Mouse (Mus musculus): ENCODE results near the gene Ogdhl.
"Not testable (repeated sequence)": the region's sequence is repeated elsewhere in the genome, so short reads cannot be mapped to it uniquely, and the experiment has no call there.

Ogdhl gene

DNA sequence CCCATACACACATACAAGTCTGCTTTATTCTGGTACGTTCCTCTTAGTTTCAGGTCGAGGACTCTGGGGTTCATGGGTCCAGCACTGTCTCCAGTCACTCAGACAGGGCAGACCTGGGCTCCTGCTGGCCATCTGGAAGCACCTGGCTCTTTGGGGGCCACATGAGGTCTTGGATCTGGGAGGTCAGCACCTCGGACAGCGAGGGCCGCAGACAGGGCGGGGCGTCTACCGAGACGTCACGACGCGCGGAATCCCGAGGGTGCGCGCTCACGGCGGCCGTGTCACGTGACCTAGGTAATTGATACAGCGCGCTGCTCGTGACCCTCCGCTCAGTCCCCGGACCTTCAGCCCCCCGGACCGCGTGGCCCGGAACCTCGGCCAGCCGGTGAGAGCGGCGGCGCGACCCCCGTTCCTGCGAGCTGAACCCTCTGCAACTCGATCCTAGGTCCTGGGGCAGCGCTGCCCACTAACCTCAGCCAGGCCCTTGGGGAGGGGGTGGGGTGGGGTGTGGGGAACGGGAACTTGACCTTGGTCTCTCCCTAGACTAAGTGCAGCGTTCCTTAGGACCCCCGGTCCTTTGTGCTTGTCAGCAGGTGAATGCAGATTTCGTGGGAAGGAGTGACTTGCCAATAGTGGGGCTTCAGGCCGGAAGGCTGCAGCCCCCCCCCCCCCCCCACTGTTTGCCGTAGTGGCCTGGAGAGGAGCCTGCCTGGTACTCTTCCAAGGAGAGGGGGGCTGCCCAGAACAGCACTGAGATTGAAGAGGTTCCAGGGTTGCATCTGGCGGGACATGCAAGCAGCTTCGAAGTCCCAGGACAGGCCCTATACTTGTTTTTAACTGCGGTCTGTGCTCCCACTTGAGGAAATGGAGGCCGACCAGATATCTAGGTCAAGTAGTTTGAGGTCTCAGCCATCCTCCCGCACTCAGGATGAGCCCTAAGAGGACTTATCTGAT lies at the start of gene Ogdhl:
Gene Ogdhl, plus strand, starts transcription at position 288 of the 954 bp plus-strand sequence.
- DNase-seq (ENCODE audit: low spot score), result peak; percentile 78

DNA sequence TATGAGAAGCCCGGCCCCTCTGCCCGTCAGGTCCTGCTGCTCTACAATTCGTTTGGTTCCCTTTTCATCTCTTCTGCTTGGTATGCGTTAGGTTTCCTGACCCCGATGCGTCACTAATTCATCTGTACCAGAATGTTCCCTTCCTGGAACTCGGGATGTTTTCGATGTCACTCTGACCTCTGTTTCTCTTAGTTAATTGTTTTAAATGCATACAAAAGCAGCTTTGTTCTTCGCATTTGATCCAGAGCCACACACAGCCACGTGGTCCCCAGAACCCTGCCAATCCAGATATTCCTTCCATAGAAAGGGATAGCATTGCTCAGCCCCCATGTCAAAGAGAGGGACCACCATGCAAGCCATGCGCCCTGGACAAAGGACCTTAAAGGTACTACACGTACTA lies 20.2 kb upstream of the Ogdhl start:
- peak; percentile 73 for DNase-seq (ENCODE audit: low spot score)

DNA sequence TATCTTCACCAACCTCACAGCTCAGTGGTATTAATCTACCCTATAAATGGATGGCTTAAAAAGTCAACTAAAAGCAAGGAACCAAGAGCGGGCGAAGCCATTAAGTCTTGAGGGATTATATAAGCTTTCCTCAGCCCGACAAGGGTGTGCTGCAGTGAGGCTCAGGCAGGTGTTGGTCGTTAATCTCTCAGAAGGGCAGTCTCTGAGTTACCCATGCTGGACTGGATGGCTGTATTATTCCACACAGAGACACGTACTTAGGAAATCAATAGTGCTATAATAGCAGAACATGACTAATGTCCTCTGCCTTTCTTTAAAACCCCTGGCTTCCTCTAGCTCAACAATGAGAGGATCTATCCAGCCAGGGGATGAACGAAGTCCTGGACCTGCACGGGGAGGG lies 19.4 kb upstream of the Ogdhl start:
- no peak for DNase-seq (ENCODE audit: low spot score)

DNA sequence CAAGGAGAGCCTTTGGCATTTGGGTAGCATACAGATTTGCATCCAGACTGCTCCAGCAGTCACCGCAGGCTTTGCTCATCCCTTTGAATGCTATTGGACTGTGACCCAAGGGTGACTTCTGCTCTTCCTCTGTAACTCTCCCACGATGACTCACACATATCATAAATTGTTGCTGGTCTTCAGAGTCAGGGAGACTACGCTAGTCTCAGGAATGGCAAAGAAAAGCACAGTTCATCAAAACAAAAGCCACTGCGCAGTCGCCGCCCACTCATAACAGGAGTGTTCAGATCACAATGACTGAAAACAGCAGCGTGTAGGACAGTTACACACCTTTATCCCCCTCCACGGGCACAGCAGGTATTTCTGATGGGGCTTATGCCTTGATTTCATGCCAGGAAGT lies 16.9 kb upstream of the Ogdhl start:
- no peak for DNase-seq (ENCODE audit: low spot score)

DNA sequence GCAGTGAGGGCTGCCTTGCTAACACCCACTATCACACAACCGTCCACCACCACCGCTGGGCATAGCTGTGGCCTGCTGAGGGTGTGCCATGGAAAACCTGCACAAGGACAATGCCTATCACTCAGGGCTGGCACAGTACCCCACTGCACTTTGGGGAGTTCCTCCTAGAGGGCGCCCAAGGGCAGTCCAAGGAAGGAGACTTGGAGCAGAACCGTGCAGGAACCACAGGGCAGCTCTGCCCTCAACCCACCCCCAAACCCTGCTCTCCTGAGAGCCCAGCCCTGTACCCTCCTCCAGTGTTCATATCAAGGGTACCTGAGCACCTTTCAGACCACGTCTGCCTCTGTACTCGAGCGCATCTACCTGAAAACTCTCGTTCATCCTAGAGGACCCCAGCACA lies 11.9 kb upstream of the Ogdhl start:
- DNase-seq (ENCODE audit: low spot score), result peak; percentile 81

DNA sequence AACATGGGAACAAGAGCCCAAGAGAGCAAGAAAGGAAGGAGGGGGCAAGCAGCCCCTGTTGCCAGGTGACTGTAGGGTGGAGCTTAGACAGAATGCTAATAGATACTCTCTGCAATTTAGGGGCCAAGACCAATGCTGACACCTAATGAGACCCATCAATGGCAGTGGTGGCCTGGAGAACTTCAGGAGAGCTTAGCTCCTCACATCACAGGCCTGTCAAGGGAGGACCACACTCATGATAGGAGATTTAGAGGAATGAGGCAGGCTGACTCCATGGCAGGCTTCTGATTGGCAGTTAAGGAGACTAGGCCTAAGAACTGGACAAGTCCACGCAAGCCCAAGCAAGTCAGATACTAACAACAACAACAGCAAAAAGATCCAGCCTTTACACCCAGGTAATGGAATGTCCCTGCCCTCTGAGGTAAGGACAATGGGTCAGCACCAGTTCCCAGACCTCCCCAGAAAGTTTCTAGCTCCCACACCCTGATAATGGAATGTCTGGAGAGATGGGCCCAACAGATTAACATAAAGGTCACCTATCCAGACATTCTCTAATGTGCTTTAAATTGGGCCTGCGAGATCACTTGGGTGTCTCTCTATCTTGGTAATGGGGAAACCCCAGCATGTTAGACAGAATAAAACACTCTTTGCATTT lies 10.3 kb upstream of the Ogdhl start:
- no peak for DNase-seq (ENCODE audit: low spot score)

DNA sequence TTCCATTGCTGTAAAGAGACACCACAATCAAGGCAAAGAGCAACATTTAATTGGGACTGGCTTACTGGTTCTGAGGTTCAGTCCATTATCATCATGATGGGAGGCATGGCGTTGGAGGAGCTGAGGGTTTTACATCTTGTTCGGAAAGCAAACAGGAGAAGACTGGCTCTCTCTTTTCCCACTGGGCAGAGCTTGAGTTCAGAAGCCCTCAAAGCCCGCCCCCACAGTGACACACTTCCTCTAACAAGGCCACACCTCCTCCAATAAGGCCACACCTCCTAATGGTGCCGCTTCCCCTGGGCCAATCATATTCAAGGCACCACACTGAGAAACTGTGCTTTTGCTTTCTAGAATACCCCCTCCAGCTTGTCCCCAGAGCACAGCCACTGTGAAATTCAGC lies 4.0 kb upstream of the Ogdhl start:
- DNase-seq (ENCODE audit: low spot score), result no peak

DNA sequence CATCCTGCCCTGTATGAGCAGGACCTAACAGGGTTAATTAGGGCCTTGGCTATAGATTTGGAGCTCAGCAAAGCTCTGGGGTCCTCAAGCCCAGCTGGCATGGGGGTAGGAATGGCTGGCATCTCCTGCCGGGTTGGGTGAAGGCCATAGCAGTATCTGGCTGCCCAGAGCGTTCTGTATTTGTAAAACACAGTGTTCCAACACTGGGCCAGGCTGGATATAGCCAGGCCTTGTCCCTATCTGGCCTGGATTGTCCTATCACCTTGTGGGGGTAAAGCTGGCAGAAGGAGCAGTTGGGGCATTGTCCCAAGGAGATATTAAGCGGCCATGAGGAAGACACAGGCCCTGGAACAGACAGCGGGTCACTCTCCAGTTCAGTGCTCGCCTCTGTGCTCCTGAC lies 1.4 kb downstream of the Ogdhl start:
- no peak for DNase-seq (ENCODE audit: low spot score)

DNA sequence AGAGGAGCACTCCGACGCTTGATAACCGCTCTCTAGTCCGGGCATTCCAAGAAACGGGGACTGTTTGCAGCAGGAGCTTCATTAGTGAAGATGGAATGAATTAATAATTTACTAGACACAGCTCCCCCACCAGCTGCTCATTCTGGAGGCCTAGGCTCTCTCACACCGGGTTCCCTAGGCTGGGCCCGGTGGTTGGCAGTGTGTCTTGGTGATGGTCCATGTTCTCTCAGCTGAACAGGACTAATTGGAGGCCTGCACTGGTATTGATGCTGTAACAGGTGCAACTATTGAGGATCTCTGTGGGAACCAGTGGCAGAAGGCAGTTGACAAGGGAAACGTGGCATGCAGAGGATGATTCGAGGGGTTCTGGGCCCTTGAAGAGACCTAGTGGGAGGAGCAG lies 5.5 kb downstream of the Ogdhl start:
- no peak for DNase-seq (ENCODE audit: low spot score)

DNA sequence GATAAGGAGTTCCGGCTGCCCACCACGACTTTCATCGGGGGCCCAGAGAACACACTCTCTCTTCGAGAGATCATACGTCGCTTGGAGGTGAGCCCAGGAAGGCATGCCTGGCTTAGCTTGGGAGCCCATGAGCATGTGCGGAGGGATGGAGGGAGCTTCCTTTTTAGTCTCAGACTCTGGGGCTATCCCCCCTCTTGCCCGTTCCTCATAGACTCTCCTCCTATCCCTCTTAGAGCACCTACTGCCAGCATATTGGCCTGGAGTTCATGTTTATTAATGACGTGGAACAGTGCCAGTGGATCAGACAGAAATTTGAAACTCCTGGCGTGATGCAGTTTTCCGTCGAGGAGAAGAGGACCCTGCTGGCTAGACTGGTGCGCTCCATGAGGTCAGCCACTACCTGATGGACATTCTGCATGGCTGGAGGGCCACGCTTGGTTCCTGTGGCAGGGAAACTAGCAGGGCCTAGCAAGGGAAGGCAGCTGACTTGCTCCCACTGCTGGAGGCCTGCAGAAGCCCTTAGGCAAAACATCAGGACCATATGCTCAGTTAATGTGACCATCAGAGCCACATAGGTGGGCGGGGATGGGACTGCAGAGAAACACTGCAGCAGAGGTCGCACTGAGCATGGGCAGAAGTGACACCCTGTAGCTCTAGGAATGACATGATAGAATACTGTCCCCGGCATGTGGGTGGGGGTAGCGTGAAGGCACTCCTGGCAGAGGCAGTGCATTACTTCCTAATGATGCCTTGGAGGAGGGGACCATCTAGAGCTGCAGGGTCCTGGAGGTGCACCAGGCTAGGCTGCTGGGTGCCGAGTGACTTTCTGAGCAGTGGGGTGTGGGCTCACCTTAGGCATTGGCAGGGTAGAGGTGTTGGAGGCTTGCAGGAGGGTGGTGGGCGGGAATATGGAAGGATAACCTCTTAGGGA lies 11.0 kb downstream of the Ogdhl start:
- no peak for DNase-seq (ENCODE audit: low spot score)

DNA sequence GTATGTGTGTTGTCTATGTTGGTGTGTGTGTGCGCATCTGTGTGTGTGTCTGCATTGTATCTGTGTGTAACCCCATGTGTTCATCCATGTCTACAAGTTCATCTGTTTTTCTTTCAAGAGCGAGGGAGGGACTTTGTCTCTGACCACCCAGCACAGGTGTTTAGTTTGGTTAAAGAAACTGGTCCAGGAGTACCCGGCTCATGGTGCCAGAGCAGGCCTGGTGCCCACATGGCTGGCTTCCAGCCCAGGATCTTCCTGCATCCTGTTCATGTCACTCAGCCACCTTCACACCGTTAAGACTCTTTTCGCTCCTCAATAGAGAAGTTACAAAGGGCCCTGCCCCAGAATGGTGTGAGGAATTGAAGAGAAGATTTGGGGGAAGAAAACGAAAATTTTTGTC lies 14.2 kb downstream of the Ogdhl start:
- DNase-seq (ENCODE audit: low spot score), result no peak

DNA sequence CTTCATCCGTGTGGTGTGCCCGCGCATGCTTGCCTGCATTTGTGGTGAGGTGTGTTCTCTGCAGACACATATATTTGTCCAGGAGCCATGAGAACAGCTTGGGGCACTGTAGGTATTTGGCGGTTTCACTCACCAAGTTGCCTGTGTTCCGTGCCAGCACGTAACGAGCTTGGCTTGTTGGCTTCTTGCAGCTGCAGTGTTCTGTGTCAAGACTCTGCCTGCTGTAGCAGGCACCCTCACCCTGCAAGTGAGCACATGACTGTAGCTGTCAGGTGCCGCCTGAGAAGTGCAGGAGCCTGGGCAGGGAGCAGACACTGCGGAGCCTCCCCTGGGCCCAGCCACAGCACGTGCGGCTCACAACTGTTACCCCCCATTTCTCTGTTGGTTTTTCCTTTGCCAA lies 14.7 kb downstream of the Ogdhl start:
- no peak for DNase-seq (ENCODE audit: low spot score)

DNA sequence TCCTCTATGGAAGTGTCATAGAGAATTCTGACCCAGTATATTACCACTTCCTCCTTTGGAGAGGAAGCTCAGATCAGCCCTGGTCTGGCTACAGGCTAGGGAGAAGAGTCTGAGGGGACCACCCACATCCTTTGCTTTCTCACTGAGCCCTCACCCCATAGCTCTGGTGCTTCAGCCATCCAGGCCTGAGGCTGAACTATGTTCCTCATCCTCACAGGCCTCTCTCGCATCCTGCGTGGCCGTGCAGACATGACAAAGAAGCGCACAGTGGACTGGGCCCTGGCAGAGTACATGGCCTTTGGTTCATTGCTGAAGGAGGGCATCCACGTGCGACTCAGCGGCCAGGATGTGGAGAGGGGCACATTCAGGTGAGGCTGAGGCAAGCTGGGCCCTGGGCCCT lies 20.0 kb downstream of the Ogdhl start:
- no peak for DNase-seq (ENCODE audit: low spot score)

DNA sequence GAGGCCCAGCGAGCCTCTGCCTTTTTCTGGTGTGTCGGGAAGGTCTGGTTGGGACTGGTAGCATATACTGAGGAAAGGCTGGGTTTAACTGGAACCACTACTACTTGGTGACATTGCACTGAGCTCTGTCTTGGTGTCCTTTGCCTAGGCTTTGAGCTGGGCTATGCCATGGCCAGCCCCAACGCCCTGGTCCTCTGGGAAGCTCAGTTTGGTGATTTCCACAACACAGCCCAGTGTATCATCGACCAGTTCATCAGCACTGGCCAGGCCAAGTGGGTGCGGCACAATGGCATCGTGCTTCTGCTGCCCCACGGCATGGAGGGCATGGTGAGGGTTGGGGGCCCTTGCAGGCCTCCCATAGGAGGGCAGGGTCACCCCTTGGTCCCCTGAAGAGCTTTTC lies 22.4 kb downstream of the Ogdhl start:
- DNase-seq (ENCODE audit: low spot score), result no peak

DNA sequence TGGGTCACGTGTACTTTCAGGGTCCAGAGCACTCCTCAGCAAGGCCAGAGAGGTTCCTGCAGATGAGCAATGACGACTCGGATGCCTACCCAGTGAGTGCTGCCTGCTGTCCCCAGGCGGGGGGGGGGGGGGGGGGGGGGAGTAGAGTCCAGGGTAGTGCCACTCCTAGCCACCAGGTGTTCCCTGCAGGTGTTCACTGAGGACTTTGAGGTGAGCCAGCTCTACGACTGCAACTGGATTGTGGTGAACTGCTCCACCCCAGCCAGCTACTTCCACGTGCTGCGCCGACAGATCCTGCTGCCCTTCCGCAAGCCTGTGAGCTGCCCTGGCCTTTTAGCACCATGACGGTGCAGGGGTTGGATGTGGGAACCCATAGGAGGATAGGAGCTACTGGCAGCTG lies 22.9 kb downstream of the Ogdhl start:
- no peak for DNase-seq (ENCODE audit: low spot score)

DNA sequence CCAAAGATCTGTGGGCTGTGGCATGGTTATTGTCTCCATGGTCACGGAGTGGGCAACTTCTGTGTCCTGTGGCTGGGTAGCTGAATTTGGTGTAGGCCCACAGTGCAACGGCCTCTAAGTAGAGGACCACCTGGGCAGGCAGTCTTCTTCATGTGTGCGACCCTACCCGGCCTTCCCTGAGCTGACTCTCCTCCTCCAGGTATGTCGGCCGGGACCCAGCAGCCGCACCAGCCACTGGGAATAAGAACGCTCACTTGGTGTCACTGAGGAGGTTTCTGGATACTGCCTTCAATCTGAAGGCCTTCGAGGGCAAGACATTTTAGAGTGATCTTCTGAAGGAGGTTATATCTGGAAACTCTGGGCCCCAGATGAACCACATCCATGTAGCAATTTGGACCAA lies 25.5 kb downstream of the Ogdhl start:
- no peak for DNase-seq (ENCODE audit: low spot score)

DNA sequence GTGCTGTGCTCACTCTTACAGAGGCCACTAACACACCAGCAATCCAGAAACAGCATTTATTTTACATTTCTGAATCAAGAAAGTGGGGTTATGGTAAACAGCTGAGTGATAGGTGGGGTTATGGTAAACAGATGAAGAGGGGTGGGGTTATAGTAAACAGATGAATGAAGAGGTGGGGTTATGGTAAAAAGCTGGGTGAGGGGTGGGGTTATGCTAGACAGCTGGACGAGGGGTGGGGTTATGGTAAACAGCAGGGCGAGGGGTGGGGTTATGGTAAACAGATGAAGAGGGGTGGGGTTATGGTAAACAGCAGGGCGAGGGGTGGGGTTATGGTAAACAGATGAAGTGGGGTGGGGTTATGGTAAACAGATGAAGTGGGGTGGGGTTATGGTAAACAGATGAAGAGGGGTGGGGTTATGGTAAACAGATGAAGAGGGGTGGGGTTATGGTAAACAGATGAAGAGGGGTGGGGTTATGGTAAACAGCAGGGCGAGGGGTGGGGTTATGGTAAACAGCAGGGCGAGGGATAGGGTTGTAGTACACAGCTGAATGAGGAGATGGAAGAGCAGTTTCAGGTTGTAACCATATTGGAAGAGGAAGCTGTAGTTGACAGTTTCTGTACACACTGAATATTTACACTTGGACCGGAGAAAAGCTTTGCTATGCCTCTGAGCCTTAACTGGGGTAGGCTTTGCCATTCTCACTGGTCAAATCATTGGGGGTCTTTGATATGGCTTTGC lies 29.5 kb downstream of the Ogdhl start:
- not testable (repeated sequence) for DNase-seq (ENCODE audit: low spot score)

DNA sequence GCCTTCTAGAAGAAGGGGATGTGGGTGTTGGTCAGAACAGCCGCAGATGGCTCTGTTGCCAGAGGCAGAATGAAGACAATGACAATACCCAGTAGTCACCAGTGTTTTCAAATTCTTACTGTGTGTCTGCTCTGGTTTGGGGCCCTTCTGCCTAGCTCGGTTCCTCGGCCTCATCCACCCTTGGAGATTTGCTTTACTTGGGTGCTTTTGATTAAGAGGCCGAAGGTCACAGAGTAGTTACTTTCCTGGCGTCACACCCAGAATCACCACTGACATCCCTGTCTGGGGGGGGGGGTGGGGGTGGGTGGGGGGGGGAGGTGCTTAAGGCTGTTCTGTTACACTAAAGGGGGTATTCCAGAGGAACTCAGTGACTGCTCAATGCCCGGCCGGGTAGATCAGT lies 42.5 kb downstream of the Ogdhl start:
- DNase-seq (ENCODE audit: low spot score), result no peak

DNA sequence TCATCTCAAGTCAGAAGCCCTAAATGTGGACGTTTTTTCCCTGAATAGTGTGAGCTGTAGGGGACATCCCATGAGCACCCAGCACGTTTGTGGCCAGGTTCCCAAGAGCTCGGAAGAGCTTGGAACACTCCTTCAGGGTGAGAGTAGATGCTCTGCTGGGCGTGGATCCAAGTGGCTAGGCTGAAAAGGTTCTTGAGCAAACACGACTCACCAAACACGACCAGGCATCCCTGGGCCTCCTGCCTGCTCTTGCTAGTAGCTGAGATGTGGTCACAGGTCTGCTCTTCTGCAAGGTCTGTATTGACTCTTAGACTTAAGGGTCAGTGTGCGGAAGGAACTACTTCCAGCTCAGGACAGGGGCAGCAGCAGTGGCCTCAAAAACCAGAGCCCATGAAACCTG lies 47.9 kb downstream of the Ogdhl start:
- no peak for DNase-seq (ENCODE audit: low spot score)

DNA sequence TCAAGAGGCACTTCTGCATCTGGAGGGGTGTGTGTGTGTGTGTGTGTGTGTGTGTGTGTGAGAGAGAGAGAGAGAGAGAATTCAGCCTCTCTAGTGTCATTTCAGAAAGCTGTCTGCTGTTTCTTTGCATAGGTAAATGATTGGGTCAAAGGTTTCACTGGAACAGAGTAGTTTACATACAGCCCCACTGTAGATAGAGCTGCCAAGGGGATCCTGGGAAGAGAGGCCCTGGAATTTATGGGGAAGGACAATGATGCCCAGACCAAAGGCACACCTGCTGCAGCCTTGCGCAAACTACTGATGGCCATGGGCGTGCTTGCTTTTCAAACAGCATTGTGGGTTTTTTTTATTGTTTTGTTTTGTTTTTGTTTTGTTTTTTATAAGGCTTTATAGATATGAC lies 50.7 kb downstream of the Ogdhl start:
- no peak for DNase-seq (ENCODE audit: low spot score)

DNA sequence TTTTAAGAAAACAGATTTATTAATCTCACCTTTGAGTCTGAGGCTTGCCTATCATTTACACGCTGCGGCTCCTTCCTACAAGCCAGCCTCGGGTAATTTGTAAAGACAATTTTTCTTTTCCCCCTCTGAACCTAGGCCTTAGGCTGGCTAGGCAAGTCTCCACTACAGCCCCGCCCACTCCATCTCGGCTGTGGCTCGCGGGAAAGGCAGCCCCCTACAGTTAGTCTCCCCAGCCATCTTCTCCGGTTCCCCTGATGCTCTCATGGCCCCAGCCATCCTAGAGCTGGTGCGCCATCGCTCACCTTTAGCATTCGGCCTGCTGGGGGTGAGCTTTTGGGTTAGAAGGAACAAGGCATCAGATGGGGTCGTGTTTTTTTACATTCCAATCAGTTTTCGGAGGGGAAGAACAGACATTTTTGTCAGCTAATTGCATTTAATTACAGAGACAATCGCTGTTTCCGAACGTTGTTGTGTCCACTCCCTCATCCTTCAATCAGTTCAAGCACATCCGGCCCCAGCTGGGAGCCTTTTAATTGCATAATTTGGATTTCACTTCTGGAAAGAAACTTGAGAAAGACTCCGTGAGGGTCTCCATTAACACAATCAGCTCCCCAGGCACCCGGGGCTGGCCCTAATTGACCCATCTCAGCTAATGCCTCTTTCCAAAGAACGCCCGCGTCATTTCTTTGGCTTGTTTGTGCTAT lies 57.7 kb downstream of the Ogdhl start:
- no peak for DNase-seq (ENCODE audit: low spot score)
